Mouse (Mus musculus): Measurements from ENCODE around the gene Tubb2b.

The Tubb2b gene

GRCm38 (mm10) chr13:34136605-34137004 is 6.3 kb upstream of the Tubb2b start:
- no peak for DNase-seq (ENCODE audit: low read depth, low spot score)

GRCm38 (mm10) chr13:34134276-34134675 is 4.0 kb upstream of the Tubb2b start:
- DNase-seq (ENCODE audit: low read depth, low spot score), result no peak

- no peak for DNase-seq (ENCODE audit: low read depth, low spot score)
Observed at GRCm38 (mm10) chr13:34133326-34134071, 3.2 kb upstream of the Tubb2b start.

DNA sequence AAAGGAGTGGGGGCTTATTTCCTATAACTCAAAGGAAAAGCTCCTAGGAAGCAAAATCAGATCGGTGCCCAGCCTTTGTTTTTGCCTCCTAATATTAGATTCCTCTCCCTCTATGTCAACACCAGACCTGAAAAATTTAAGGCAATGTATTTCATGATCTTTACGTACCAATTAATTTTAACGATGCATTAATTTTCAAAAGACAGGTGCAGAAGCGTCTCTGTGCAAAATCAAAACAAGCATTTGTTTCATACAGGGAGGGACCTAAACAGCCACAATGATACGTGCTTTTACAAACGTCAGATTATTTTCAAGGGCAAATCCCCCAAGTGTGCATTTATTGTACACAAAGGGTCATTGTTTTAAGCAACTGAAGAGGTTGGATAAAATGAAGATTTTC is 2.6 kb upstream of the Tubb2b start:
- DNase-seq (ENCODE audit: low read depth, low spot score), result no peak

DNA sequence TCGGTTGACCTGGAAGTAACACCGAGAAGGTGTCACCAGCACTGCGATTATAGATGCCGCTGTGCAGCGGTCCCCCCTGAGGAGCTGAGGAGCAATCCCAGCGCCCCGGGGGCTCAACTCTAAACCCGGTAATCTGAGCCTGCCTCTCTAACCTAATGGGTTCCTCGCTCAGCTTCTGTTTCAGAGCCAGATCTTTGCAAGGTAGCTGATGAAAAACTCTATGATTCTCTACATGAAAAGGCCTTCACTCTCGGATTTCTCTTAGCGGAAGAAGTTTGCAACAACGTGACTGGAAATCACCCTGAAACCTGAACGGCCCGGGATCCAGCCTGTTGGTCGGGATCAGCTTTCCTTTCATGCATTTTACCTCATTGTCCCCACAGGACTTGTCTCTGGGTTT is 2.0 kb upstream of the Tubb2b start:
- DNase-seq (ENCODE audit: low read depth, low spot score), result no peak

DNA sequence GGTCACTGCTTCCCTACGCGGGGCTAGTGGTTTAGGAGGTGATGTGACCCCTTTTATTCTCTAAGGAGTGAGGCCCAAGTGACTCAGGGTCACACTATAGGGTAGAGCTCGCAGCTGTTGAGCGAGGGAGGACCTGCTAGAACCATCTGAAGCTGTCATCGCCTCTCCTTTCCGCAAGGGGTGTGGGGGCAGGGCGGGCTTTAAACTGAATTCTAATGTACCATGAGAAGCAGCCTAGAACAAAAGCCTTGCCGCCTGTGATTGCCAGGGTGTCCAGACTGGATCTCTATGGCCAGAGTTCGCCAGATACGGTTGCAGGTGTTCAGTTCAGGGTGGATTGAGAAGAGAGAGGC is 1.4 kb upstream of the Tubb2b start:
- DNase-seq (ENCODE audit: low read depth, low spot score), result no peak

DNA sequence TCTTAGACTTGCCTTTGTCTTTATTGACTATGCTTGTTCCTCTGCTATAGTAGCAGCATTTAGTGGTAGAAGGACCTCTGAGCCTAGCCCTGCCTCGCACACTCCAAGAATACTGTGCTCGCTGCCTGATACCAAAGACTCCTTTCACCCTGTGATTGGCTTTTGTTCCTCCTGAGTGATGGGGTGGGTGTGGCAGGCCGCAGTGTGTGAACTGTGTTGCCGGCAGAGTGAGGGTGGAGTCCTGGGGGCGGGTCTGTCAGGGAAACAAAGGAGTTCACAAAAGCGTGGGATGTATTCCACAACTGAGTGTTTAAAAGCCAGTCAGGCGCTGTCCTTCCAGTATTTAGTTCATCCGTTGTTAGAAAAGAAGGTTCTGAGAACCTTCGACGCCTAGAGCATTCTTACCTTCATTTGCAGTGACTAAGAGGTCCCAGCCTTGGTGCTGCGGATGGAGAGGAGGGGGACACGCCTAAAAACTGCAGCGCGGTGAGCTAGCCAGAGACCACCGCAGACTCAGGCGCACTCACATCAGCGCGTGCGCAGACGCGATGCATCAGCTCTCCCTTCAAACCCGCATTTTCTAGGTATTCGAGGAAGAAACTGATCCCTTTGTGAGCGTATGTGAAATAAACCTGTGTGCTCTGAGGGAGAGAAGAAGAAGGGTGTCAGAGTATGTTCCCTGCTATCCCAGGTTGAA is 893 bp upstream of the Tubb2b start:
- no peak for DNase-seq (ENCODE audit: low read depth, low spot score)

DNA sequence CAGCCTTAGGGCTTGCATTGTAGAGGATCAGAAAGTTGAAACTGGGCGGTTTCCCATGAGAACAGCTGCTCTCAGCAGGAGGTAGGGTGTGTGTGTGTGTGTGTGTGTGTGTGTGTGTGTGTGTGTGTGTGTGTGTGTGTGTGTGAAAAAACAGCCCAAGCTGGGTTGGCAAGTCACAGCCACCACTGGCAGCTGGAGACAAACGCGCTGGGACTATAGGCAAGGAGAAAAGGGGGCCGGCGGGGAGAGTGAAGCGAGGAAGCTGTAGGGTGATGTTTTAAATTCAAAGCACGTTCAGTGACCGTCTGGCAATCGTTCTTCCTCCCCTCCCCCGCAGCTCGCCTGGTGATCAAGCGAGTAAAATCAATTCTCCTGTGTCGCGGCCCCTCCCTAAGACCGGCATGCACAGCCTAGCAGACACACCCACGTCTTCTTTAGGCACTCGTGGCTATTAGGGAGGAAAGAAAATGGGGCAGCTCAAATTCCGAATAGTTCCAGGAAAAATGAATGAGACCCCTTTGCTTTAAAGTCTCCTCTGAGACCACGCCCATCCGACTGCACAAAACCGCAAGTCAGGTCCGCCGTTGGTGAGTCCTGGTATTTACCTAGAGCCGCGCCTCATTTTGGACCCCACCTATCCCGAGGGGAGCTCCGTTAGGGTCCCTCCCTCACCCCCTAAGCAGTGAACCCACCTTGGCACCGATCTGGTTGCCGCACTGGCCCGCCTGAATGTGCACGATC is 611 bp downstream of the Tubb2b start:
- DNase-seq (ENCODE audit: low read depth, low spot score), result peak; percentile 45

- no peak for DNase-seq (ENCODE audit: low read depth, low spot score)
Observed at GRCm38 (mm10) chr13:34128276-34129114, 1.8 kb downstream of the Tubb2b start.

- no peak for DNase-seq (ENCODE audit: low read depth, low spot score)
Observed at GRCm38 (mm10) chr13:34125711-34126110, 4.6 kb downstream of the Tubb2b start.

DNA sequence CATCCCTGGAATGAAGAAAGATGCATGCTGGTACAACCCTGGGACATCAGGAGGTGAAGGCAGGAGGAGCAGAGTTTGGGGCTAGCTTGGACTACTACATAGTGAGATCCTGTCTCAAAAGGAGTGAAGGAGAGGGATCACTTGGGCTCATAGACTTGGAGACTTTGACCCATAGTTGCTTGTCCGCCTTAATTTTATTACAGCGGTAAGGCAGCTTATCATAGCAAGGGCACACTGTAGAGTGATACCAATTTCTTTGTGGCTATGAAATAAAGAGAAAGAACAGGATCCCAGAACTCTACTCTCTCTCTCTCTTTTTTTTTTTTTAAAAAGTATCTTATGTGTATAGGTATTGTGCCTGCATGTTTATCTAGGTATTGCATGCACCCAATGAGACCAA is 9.7 kb downstream of the Tubb2b start:
- DNase-seq (ENCODE audit: low read depth, low spot score), result no peak

- DNase-seq (ENCODE audit: low read depth, low spot score), result no peak
Observed at GRCm38 (mm10) chr13:34119406-34119805, 10.9 kb downstream of the Tubb2b start.

- no peak for DNase-seq (ENCODE audit: low read depth, low spot score)
Observed at GRCm38 (mm10) chr13:34118816-34119215, 11.4 kb downstream of the Tubb2b start.

DNA sequence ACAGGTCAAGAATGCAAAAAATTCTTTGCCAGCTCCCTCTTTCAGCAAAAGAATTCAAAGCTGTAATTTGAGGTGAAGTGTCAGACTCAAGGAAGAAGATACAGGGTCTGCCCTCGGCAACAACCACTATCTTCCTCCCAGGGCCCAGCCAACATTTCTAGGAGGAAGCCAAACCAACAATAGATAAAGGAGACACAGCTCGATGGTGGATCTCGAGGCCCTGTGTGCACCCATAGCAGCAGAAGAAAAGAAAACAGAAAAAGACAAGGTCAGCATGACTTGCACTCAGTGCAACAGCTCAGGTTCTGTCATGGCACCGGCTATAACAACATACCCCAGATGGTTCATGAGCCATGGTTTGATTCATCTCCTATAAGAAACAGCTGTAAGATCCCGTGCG is 13.8 kb downstream of the Tubb2b start:
- no peak for DNase-seq (ENCODE audit: low read depth, low spot score)

- no peak for DNase-seq (ENCODE audit: low read depth, low spot score)
Observed at GRCm38 (mm10) chr13:34114654-34115053, 15.6 kb downstream of the Tubb2b start.

GRCm38 (mm10) chr13:34113086-34113485 is 17.2 kb downstream of the Tubb2b start:
- DNase-seq (ENCODE audit: low read depth, low spot score), result peak; percentile 91

- DNase-seq (ENCODE audit: low read depth, low spot score), result peak; percentile 98
Observed at GRCm38 (mm10) chr13:34112369-34113081, 17.7 kb downstream of the Tubb2b start.

GRCm38 (mm10) chr13:34111878-34112277 is 18.4 kb downstream of the Tubb2b start:
- DNase-seq (ENCODE audit: low read depth, low spot score), result no peak

- DNase-seq (ENCODE audit: low read depth, low spot score), result no peak
Observed at GRCm38 (mm10) chr13:34111019-34111418, 19.2 kb downstream of the Tubb2b start.

DNA sequence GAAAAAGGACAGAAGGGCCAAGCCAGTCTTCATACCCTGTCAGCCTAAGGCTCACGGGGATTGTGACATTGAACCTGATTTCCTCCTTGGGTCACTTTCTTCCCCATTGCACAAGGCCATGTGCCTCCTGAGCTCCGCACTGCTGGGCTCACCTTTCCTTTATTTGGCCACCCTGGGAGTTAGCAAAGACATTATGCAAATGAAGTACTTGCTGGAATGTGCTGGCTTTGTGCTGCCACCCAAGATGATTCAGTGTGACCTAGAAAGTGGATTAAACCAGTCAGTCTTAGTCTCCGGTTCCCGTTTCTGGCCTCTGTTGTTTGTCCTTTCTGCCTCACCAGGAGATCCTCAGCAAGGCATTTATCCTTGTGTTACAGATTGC is 20.6 kb downstream of the Tubb2b start:
- no peak for DNase-seq (ENCODE audit: low read depth, low spot score)

DNA sequence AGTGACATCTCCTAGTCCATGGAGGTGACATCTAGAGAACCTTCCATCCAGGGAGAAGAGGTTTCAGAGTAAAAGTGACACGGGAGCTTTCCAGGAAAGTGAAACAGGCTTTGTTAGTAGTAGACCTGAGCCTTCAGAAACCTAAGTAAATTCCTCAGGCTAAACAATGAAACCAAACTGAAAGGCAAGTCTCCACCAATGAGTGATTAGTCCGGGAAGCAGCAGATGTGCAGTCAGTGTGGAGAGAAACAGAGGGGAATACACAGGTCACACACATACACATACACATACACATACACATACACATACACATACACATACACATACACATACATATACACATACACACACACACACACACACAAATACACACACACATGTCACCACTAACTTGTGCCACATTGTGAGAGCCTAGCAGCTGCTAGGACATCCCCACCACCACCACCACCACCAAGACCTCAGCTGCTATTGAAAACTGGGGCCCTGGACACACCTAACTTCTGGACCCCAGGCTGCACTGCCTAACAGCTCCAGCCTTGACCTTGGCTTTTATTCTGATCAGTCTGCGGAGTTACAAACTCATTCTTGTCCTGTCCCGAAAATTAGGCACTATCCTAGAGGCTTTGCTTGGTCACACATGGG is 21.1 kb downstream of the Tubb2b start:
- DNase-seq (ENCODE audit: low read depth, low spot score), result no peak
